Mouse (Mus musculus): ENCODE measurements at regions not wholly inside any gene's neighbourhood (a gene's known extent, or its start where the extent isn't known, plus 50 kb on each side); places are given as distances from the start of the nearest gene placed in this dataset.

- ATAC-seq (replicated peaks; ENCODE audit: low FRiP score, poor library complexity, severe bottlenecking), result no peak
Observed at GRCm38 (mm10) chr7:73640194-73640593, 98.6 kb upstream of the Chd2 start.

DNA sequence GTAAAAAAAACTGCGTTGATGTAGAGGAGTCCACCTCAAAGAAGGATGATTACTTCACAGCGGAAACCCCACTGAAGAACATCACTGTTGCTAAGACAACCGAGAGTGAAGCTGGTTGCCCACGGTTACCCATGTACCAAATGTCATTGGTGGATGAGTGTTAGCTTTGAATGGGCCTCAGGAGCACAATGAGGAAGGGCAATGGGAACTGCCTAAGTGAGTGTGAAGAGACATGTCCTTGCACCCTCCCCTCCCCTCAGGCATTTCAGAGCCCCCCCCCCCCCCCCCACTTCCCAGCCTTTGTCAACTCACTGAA lies 96.1 kb upstream of the Chd2 start:
- ATAC-seq (replicated peaks; ENCODE audit: low FRiP score, poor library complexity, severe bottlenecking), result no peak

DNA sequence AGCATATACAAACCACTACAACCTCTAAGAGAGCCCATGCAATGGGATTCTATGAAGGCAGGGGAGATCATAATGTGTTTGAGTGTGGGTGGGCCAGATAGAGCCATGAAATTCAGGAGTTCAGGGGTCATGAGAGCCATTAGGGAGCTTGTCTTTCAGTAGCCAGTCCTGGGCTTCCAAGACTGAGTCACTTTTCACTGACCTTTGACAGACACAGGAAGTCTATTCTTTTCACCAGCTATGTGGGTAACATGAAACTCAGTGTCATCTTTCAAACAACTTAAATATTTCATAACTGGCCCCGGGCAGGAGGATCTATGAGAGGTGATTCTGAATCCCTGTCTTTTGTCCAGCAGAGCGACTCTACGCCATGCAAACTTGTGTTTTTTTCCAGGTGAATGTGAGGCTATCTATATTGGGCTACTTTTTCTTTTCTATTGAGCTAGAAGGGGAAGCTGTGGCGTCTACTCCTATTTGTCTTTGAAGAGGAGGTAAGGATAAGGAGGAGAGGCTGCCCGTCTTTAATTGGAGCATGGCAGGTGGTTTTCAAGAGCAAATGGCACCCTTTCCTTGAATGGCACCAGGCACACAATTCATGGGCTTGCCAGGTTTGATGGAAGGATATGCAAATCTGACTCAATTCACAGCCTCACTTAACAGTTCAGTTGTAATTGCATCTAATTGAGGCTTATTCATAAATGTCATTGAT lies 95.6 kb upstream of the Chd2 start:
- ATAC-seq (replicated peaks; ENCODE audit: low FRiP score, poor library complexity, severe bottlenecking), result no peak

GRCm38 (mm10) chr7:73635422-73635821 lies 93.8 kb upstream of the Chd2 start:
- no peak for ATAC-seq (replicated peaks; ENCODE audit: low FRiP score, poor library complexity, severe bottlenecking)

DNA sequence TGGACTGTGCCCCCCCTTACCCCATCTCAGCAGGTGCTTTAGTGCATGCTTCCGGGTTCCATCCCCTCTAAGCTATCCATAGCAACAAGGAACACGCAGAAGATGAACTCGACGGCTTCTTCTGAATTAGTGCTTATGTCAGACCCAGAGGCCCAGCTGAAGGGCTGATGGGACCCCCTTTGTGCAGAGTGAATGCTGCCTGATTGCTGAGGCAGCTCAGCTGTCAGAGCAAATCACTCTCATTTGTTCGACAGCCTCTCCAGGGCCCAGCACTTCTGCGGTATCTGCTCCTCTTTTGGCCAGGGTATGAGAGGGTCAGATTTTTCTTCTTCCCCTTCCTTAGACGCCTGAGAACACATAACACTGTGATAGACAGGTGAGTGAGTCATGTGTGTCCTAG lies 89.2 kb upstream of the Chd2 start:
- ATAC-seq (replicated peaks; ENCODE audit: low FRiP score, poor library complexity, severe bottlenecking), result no peak

GRCm38 (mm10) chr7:73629182-73629581 lies 87.6 kb upstream of the Chd2 start:
- no peak for ATAC-seq (replicated peaks; ENCODE audit: low FRiP score, poor library complexity, severe bottlenecking)

DNA sequence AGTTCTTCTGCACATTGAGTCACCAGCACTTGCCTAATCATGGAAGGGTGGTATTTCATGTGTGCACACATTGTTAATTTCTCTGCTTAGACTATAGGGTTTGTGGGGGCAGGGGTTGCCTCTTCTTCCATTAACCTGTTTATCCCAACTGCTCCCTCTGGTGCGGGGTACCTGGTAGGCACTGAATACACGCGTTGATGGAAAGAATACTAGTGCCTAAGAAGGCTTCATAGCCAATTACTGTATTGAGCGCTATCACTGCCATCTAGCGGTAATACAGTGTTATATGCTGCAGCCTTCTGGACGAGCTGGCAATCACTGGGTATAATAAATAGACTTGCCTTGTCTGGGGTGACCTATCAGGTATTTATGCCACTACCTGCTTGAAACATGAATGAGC lies 86.4 kb upstream of the Chd2 start:
- ATAC-seq (replicated peaks; ENCODE audit: low FRiP score, poor library complexity, severe bottlenecking), result peak; percentile 85

DNA sequence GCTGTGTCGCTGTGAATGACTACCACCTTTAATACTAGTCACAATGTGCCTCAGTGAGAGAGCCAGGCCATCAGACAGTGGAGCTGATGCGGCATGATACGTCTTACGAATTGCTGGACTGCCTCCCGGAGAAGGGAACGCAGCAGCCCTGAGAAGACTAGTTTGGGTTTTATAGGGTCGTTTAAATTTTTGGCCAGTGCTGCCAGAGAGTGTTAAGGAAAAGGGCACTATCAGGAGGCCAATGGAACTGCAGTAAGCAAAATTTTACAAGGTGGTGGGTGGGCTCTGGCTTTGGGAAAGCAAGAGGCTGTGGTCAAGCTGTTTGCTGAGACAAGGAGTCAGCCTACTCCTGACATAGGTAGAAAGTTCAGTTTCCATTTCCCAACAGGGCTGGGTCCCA lies 84.7 kb upstream of the Chd2 start:
- no peak for ATAC-seq (replicated peaks; ENCODE audit: low FRiP score, poor library complexity, severe bottlenecking)

DNA sequence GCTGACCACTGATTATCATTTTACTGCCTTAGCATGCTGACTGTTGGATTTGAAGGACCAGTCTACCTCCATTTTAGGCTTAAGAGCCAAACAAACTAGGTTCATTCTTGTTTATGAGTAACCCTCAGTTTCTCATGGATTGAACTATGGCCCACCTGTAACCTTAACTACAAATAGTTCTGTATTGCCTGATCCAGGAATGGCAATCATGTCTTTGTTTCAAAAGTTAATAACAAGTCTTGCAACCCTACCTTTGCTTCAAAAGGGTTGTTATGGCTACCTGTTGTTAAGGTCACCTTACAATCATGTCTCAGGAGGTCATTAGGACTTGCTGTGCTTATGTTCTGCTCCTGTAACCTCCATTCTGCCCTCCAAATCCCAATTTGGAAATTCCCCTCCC lies 84.0 kb upstream of the Chd2 start:
- no peak for ATAC-seq (replicated peaks; ENCODE audit: low FRiP score, poor library complexity, severe bottlenecking)

DNA sequence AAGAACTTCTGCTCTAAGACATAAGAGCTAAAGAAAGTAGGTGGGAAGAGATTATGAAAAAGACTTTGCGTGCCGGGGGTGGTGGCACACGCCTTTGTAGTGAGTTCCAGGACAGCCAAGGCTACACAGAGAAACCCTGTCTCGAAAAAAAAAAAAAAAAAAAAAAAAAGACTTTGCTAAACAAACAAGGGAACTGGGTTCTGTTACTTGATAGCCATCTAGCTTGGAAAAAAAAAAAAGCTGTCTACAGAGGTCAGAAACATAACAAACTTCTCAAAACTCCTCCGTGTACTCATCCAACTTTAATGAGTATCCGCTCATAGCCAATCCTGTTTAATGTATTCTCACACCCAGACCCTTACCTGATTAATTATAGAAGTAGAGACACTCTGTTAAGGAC lies 83.4 kb upstream of the Chd2 start:
- ATAC-seq (replicated peaks; ENCODE audit: low FRiP score, poor library complexity, severe bottlenecking), result no peak

- ATAC-seq (replicated peaks; ENCODE audit: low FRiP score, poor library complexity, severe bottlenecking), result no peak
Observed at GRCm38 (mm10) chr7:73624093-73624600, 82.5 kb upstream of the Chd2 start.

DNA sequence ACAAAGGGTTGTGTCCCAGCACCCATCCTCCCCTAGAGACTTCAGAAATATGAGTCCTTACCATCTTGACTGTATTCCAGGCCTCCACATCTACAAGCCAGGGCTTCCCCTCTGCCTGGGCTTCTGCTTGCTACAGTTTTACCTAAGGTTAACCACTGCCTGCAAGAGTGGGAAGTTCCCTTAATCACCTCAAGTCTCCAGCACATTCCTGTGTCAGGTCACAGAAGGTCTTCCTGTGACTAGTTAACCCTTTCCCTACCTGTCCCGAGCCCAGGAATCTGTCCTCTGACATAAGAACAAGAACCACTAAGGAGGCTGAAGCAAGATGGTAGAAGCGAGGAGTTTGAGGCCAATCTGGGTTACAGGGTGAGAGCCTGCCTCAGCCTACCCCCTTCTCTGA lies 80.8 kb upstream of the Chd2 start:
- no peak for ATAC-seq (replicated peaks; ENCODE audit: low FRiP score, poor library complexity, severe bottlenecking)

- ATAC-seq (replicated peaks; ENCODE audit: low FRiP score, poor library complexity, severe bottlenecking), result no peak
Observed at GRCm38 (mm10) chr7:73620341-73620740, 78.7 kb upstream of the Chd2 start.

- peak; percentile 84 for ATAC-seq (replicated peaks; ENCODE audit: low FRiP score, poor library complexity, severe bottlenecking)
Observed at GRCm38 (mm10) chr7:73618758-73619416, 77.3 kb upstream of the Chd2 start.

DNA sequence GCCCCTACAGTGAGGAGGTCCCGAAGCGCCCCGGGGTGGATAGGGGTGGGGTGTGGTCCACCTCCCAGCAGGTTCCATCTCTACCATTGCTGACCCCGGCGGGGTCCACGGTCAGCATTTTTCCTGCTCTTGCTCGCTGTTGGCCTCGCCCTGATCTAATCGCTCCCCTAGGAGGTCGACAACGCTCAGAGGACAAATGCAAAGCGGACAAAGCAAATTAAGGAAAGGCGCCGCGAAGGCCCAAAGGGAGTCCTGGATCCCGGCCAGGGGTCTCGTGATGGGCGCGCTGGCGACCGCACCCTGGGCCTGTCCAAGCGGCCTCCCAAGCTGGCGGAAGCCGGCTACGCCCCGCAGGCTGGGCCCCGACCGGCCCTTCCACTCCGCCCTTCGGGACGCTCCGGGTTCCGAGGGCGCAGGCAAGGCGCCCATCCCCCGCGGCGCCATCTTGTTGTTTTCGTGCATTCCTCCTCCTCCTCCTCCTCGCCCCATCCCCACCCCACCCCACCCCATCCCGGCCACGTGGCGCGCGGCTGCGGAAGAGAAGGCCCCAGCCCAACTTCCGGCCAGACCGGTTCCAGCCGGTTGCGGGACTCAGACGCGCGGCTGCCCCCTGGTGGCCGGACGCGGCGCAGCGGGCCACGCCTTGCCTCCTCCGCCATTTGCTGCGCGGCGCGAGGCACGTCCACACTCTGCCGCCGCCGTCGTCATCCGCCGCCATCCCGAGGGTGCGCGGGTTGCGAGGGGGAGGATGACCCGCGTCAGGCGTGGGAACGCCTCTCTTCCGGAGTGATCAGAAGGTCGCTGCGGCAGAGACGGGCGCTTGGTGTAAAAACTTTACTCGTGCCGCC lies 76.5 kb upstream of the Chd2 start:
- ATAC-seq (replicated peaks; ENCODE audit: low FRiP score, poor library complexity, severe bottlenecking), result peak; percentile 88

DNA sequence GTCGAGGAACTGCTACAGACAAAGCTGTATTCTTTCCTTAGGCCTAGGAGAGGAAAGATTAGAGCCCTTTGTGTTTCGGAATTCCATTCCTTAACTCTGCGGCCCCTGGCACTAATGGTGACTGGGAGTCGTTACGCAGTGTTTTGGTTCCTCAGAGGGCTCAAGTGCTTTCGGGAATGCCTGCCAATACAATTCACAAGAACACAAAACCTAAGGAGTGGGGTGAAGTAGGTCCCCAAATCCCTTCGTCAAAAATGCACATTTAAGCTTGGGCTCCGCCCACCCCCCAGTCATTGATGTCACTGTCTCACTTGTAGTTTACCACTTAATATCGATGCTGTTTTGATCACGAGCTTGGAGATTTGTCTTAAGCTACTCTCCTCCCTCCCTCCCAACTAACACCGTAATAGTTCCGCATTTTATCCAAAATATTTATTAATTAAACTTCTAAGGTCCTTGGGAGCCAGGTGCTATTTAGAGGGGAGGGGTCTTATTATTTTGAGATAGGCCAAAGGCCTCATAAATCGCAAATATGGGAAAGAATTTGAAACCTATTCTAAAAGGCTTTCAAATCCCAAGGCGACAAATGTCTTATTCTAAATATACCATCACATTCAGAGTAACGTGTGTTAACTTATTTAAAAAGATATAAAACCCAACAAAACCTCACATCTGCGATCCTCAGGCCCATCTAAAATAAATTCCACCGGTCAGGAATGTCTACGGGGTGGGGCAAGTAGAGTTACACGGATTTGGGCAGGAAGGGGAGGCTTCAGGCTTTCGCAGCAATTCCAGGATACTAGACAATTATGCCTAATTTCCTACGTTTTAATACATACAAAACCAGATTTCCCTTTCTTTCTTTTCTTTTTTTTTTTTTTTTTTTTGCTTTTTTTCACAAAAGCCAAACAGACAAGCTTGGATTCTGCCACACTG lies 75.6 kb upstream of the Chd2 start:
- ATAC-seq (replicated peaks; ENCODE audit: low FRiP score, poor library complexity, severe bottlenecking), result no peak

- ATAC-seq (replicated peaks; ENCODE audit: low FRiP score, poor library complexity, severe bottlenecking), result no peak
Observed at GRCm38 (mm10) chr7:73616015-73616414, 74.4 kb upstream of the Chd2 start.

DNA sequence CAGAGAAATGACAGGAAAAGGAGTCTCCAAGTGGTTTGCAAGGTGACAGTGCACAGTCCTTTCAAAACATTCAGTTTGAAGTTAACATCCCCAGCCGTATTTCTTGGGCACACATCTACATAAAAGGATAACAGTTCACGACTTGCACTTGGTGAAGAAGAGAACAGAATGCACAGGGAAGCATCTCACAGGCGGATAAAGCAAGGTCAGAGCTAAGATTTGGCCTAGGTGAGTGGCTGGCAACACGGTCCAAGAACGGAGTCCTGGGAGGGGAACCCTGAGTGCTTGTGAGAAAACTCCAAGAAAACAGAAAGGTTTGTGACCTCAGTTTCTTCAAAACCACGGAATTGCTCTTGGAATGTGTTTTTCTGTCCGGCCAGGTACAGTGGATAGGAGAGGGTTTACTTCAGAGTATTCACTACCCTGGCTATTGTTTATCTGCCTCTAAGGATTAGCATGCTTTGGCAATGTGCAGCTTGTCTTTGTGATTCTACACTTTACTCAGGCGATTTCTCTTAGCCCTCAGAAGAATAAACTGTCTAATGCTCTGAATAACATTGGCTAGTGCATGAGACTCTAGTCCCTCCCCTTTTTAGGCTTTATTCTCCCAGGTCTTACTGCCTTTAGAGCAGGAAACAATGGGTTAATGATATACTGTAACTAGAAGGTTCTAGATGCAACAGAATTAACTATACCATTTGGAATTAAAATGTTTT lies 73.4 kb upstream of the Chd2 start:
- ATAC-seq (replicated peaks; ENCODE audit: low FRiP score, poor library complexity, severe bottlenecking), result no peak

DNA sequence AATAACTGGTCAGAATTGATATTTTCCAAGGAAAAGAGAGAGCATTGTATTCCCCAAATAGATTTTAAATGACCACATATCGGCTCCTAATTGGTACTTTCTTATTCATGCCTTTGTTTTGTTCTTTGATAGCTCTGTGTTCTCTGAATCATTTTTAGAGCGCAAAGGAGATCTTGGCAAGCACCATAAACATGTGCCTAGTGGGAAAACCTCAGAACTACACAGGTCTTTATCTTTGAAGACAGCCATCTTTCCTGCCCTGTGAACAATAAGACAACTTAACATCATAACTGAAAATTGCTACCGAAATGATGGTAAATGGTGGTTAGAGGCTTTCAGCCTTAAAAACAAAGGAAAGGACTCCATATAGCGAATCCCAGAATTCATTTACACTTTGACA lies 72.7 kb upstream of the Chd2 start:
- no peak for ATAC-seq (replicated peaks; ENCODE audit: low FRiP score, poor library complexity, severe bottlenecking)

Data from erythroid progenitor cell, adult 5-6 weeks (primary cell).